Mouse (Mus musculus): ENCODE results near the gene Herpud1. TPM values are rescaled to one million over a fixed set of nuclear protein-coding genes. Genes with fewer than 3 reads are reported as not detected.
"Not testable (repeated sequence)": the region's sequence is repeated elsewhere in the genome, so short reads cannot be mapped to it uniquely, and the experiment has no call there.

Herpud1 gene
- polyA plus RNA-seq, 1 experiment from 2014 or later, result 126 TPM

DNA sequence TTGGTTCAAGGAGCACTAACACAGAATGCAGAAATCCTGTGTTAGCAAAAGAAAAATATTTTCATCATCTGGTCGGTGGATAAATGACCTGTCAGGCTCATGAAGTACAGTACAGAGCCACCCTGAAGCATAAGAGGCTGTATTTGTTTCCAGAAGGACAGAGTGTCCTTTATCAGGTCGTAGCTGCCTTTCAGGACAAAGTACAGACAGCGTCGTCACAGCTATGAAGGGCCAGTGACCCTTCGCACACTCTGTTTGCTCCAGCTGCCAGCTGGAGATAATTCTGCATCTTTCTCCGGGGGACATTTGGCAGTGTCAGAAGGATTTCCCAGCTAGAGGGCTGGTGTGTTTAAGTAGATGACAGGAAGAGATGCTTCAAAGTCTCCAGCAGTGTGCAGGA, 6.4 kb downstream of the Herpud1 start:
- Histone ChIP-seq H3K4me2 (ENCODE audit: low read depth, low read length) (no peak overlapping the region), H3K36me3 (ENCODE audit: control insufficient read depth, insufficient read depth, low read length) (peaks cover 62% of the 10 kb centered on the region), H3K4me3 (ENCODE audit: low read length) (no peak overlapping the region), H3K4me1 (replicated peaks; ENCODE audit: control insufficient read depth, insufficient read depth, low read length) (peaks cover 7% of the 10 kb centered on the region), H3K9ac (ENCODE audit: low read length) (no peak overlapping the region), H3K27me3 (ENCODE audit: control insufficient read depth, insufficient read depth, low read depth, low read length) (no peaks in the 10 kb centered on the region), H3K9me3 (ENCODE audit: control insufficient read depth, low read length) (no peaks in the 10 kb centered on the region), H3K27ac (ENCODE audit: low read length) (no peak overlapping the region)
- ATAC-seq (ENCODE audit: low read depth), result no peak
- 51% methylated on average over 6 of the region's 6 CpGs for WGBS

DNA sequence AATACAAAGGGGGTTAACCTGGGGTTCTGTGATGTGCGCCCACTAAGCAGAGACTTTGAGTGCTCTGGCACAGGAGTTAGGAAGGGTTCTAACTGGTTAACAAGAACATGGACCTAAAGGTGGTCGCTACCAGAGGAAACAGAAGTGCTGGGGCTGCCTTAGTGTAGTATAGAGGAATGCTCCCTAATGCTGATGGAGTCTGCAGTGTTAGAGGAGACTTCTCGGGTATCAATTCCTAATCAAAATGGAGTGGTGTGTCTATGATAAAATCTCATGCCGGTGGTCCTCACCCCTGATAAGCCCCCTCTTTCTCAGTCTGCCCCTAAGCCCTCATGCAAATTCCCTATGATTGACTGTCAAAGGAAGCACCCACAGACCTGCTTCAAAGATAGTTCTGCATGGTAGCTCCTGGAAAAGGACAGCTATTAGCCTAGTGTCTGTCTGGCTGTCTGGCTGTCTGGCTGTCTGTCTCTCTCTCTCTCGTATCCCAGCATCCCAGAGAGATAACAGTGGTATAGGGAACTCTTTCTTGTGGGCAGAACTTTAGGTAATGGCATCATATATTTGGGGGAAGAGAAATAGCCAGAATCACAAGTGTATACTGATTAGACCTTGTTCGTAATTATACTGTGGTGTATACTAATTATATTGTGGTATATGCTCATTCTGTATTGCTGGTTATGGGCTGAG, 9.8 kb downstream of the Herpud1 start:
- ATAC-seq (ENCODE audit: low read depth), result no peak
- H3K27ac ChIP-seq (ENCODE audit: low read length), result no peak overlapping the region
- no peaks in the 10 kb centered on the region for H3K4me1 ChIP-seq (replicated peaks; ENCODE audit: control insufficient read depth, insufficient read depth, low read length)
- H3K4me2 ChIP-seq (ENCODE audit: low read depth, low read length), result no peak overlapping the region
- no peaks in the 10 kb centered on the region for H3K9me3 ChIP-seq (ENCODE audit: control insufficient read depth, low read length)
- H3K9ac ChIP-seq (ENCODE audit: low read length), result no peak overlapping the region
- no peak overlapping the region for H3K4me3 ChIP-seq (ENCODE audit: low read length)
- 80% methylated on average over 6 of the region's 6 CpGs for WGBS
- no peaks in the 10 kb centered on the region for H3K27me3 ChIP-seq (ENCODE audit: control insufficient read depth, insufficient read depth, low read depth, low read length)
- H3K36me3 ChIP-seq (ENCODE audit: control insufficient read depth, insufficient read depth, low read length), result peaks cover 44% of the 10 kb centered on the region

DNA sequence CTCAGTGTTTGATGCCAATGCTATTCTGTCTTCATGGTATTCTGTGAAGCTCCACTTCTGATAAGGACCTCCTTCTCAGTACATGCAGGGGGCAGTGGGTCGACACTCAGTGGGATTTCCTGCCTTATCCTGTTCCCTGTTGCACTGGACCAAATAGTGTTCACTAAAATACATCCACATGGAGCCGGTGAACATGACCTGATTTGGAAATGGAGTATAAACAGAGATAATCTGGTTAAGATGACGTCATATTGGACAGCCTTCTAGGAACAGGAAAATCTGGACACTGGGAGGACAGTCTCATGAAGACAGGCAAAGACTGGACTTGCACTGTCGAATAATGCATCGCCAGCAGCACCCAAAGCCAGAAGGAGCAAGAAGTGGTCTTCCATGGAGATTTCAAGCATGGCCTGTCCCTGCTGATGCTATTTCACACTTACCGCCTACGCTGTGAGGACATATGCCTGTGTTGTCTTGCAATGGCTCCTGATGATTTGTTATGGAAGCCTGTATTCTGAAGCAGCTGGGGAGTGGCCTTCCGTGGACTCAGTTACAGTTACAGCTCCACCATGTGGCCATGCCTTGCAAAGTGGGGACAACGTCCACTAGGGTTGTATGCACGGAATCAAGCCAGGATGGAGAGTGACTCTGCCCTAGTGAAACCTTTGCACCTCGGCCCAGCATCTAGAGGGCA, 10.9 kb downstream of the Herpud1 start:
- H3K9ac ChIP-seq (ENCODE audit: low read length), result no peak overlapping the region
- H3K36me3 ChIP-seq (ENCODE audit: control insufficient read depth, insufficient read depth, low read length), result peaks cover 33% of the 10 kb centered on the region
- H3K4me3 ChIP-seq (ENCODE audit: low read length), result no peak overlapping the region
- WGBS, result 55% methylated on average over 11 of the region's 11 CpGs
- no peaks in the 10 kb centered on the region for H3K9me3 ChIP-seq (ENCODE audit: control insufficient read depth, low read length)
- no peak overlapping the region for H3K4me2 ChIP-seq (ENCODE audit: low read depth, low read length)
- peak; percentile 76 for ATAC-seq (ENCODE audit: low read depth)
- no peak overlapping the region for H3K27ac ChIP-seq (ENCODE audit: low read length)
- no peaks in the 10 kb centered on the region for H3K4me1 ChIP-seq (replicated peaks; ENCODE audit: control insufficient read depth, insufficient read depth, low read length)
- H3K27me3 ChIP-seq (ENCODE audit: control insufficient read depth, insufficient read depth, low read depth, low read length), result no peaks in the 10 kb centered on the region

DNA sequence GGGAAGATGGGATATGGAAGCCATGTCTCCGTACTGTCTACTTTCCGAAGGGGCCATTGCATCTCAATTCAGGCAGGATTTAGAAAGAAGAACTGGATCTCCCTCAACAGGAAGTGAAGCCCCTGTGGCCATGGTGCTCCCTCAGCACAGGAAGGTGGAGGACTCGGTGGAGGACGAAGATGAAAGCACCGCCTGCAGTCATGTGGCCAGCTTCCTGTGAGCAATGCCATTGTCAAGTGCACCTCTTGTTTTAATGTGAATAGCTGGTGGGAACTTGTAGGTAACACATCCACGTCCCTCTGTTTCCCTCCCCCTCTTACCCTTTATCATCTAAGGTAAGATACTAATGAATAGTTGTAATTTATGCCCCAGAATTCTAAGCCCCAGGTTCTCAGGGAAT, 12.3 kb downstream of the Herpud1 start:
- Histone ChIP-seq H3K9me3 (ENCODE audit: control insufficient read depth, low read length) (no peaks in the 10 kb centered on the region), H3K4me3 (ENCODE audit: low read length) (no peak overlapping the region), H3K9ac (ENCODE audit: low read length) (no peak overlapping the region), H3K4me2 (ENCODE audit: low read depth, low read length) (no peak overlapping the region), H3K4me1 (replicated peaks; ENCODE audit: control insufficient read depth, insufficient read depth, low read length) (no peaks in the 10 kb centered on the region), H3K36me3 (ENCODE audit: control insufficient read depth, insufficient read depth, low read length) (peaks cover 23% of the 10 kb centered on the region), H3K27me3 (ENCODE audit: control insufficient read depth, insufficient read depth, low read depth, low read length) (no peaks in the 10 kb centered on the region), H3K27ac (ENCODE audit: low read length) (no peak overlapping the region)
- WGBS, result 67% methylated on average over 6 of the region's 6 CpGs
- ATAC-seq (ENCODE audit: low read depth), result no peak

DNA sequence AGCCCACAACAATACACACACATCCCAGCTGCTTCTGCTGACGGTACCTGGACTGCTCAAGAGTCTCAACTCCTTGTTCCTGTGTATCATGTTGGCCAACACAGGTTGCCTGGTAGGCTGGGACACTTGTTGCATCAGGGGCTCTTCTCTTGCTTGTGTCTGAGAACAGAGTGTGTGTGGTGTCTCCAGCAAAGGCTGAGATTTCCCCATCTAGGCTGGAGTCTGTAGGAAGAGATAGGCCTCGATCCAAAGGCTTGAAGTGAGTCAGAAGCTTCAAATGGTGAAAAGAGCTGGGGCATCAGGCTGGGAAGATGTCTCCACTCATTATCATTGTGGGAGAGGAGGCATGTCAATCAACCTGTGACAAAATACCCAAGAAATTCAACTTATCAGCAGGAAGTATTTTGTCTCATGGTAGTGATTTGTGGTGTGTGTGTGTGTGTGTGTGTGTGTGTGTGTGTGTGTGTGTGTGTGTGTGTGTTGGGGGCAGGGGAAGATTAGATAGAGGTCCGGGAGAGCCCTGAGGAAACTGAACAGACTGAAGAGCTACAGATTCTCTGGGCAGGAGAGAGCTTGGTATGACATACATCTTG, 13.2 kb downstream of the Herpud1 start:
- no peaks in the 10 kb centered on the region for H3K4me1 ChIP-seq (replicated peaks; ENCODE audit: control insufficient read depth, insufficient read depth, low read length)
- H3K27me3 ChIP-seq (ENCODE audit: control insufficient read depth, insufficient read depth, low read depth, low read length), result no peaks in the 10 kb centered on the region
- 63% methylated on average over 3 of the region's 3 CpGs for WGBS
- no peak overlapping the region for H3K4me3 ChIP-seq (ENCODE audit: low read length)
- no peak for ATAC-seq (ENCODE audit: low read depth)
- peaks cover 15% of the 10 kb centered on the region for H3K36me3 ChIP-seq (ENCODE audit: control insufficient read depth, insufficient read depth, low read length)
- no peak overlapping the region for H3K4me2 ChIP-seq (ENCODE audit: low read depth, low read length)
- no peak overlapping the region for H3K9ac ChIP-seq (ENCODE audit: low read length)
- no peak overlapping the region for H3K27ac ChIP-seq (ENCODE audit: low read length)
- H3K9me3 ChIP-seq (ENCODE audit: control insufficient read depth, low read length), result no peaks in the 10 kb centered on the region

DNA sequence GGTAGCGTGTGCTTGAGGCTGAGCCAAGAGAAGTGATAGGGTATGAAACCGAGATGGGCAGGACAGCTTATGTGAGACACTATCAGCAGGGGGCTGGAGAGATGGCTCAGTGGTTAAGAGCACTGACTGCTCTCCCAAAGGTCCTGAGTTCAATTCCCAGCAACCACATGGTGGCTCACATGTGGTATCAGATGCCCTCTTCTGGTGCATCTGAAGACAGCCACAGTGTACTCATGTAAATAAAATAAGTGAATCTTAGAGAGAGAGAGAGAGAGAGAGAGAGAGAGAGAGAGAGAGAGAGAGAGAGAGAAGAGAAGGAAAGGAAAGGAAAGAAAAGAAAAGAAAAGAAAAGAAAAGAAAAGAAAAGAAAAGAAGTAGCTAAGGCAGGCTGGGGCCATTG, 13.7 kb downstream of the Herpud1 start:
- not testable (repeated sequence) for H3K4me1 ChIP-seq (replicated peaks; ENCODE audit: control insufficient read depth, insufficient read depth, low read length); H3K9ac ChIP-seq (ENCODE audit: low read length); H3K9me3 ChIP-seq (ENCODE audit: control insufficient read depth, low read length); H3K36me3 ChIP-seq (ENCODE audit: control insufficient read depth, insufficient read depth, low read length); H3K27ac ChIP-seq (ENCODE audit: low read length); H3K4me2 ChIP-seq (ENCODE audit: low read depth, low read length); H3K4me3 ChIP-seq (ENCODE audit: low read length); ATAC-seq (ENCODE audit: low read depth); H3K27me3 ChIP-seq (ENCODE audit: control insufficient read depth, insufficient read depth, low read depth, low read length)
- 74% methylated on average over 2 of the region's 2 CpGs for WGBS

DNA sequence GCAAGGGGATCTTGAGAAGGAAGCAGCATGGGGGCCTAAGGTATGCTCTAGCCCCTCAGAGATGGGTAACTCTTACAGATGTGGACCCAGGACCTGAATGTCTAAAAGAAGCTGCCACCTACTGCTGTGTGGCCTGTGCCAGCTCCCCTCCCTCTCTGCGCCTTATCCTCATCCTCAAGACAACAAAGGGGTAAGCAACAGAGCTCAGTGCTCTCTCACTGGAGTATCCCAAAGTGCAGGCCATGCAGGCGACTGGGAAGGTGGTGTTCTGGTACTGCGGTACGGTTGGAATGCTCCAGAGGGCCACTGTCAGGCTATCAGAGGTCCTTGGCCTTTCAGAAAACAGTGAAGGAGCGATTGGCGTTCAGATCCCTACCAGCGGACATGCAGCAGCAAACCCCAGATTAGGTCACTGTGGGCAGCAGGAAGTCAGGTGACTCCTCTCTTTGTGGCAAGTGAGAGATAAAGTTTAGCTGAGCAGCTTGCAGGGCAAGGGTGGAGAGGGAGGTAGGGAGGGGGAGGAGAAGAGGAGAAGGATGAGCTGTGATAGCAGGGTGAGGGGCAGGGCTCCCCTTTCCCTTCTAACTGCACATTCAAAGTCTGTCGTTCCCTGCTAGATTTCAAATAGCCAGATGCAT, 22.3 kb downstream of the Herpud1 start:
- H3K4me3 ChIP-seq (ENCODE audit: low read length), result no peak overlapping the region
- H3K4me2 ChIP-seq (ENCODE audit: low read depth, low read length), result no peak overlapping the region
- H3K27me3 ChIP-seq (ENCODE audit: control insufficient read depth, insufficient read depth, low read depth, low read length), result no peaks in the 10 kb centered on the region
- H3K9me3 ChIP-seq (ENCODE audit: control insufficient read depth, low read length), result no peaks in the 10 kb centered on the region
- WGBS, result 47% methylated on average over 8 of the region's 8 CpGs
- no peak overlapping the region for H3K27ac ChIP-seq (ENCODE audit: low read length)
- no peak for ATAC-seq (ENCODE audit: low read depth)
- no peak overlapping the region for H3K9ac ChIP-seq (ENCODE audit: low read length)
- no peaks in the 10 kb centered on the region for H3K4me1 ChIP-seq (replicated peaks; ENCODE audit: control insufficient read depth, insufficient read depth, low read length)
- no peaks in the 10 kb centered on the region for H3K36me3 ChIP-seq (ENCODE audit: control insufficient read depth, insufficient read depth, low read length)

DNA sequence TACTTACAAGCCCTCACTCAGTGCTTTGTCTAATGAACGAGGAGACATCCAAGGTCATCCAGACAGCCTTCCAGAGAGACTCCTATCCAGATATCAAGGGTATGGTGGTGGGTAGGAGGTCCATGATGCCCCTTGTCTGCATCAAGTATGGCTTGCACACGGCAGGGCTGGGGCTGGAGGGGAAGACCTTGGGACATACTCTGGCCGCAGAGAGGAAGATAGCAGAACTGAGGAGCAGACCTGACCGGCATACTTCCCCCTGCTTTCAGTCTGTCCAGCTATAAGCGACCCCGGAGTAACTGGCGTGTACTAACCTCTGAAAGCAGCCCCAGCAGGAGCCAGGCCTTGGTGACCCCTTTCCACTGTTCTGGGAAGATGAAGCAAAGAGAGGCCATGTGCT, 23.3 kb downstream of the Herpud1 start:
- Histone ChIP-seq H3K9ac (ENCODE audit: low read length) (no peak overlapping the region), H3K4me2 (ENCODE audit: low read depth, low read length) (no peak overlapping the region), H3K9me3 (ENCODE audit: control insufficient read depth, low read length) (no peaks in the 10 kb centered on the region), H3K4me1 (replicated peaks; ENCODE audit: control insufficient read depth, insufficient read depth, low read length) (no peaks in the 10 kb centered on the region), H3K27ac (ENCODE audit: low read length) (no peak overlapping the region), H3K36me3 (ENCODE audit: control insufficient read depth, insufficient read depth, low read length) (no peaks in the 10 kb centered on the region), H3K27me3 (ENCODE audit: control insufficient read depth, insufficient read depth, low read depth, low read length) (no peaks in the 10 kb centered on the region), H3K4me3 (ENCODE audit: low read length) (no peak overlapping the region)
- ATAC-seq (ENCODE audit: low read depth), result no peak
- WGBS, result 89% methylated on average over 7 of the region's 7 CpGs

DNA sequence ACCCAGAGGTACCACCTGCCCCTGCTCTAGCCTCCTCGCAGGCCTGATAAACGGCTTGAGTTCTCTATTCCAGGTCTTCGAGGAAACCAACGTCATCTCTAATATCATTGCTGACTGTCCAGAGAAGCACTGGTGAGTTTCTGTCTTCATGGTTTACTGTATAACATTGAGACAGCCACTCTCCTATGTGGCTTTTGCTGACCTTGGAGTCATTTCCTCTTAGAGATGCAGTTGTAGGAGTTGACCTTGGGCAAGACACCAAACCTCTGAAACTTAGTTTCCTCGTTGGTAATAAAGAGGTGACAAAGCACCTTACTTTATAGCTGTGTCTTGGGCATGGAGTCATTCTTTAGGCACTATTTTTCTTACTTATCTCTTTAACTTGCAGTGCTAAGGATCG, 26.3 kb downstream of the Herpud1 start:
- Histone ChIP-seq H3K4me2 (ENCODE audit: low read depth, low read length) (no peak overlapping the region), H3K36me3 (ENCODE audit: control insufficient read depth, insufficient read depth, low read length) (no peaks in the 10 kb centered on the region), H3K9ac (ENCODE audit: low read length) (no peak overlapping the region), H3K27me3 (ENCODE audit: control insufficient read depth, insufficient read depth, low read depth, low read length) (no peaks in the 10 kb centered on the region), H3K4me1 (replicated peaks; ENCODE audit: control insufficient read depth, insufficient read depth, low read length) (no peaks in the 10 kb centered on the region), H3K27ac (ENCODE audit: low read length) (no peak overlapping the region), H3K9me3 (ENCODE audit: control insufficient read depth, low read length) (no peaks in the 10 kb centered on the region), H3K4me3 (ENCODE audit: low read length) (no peak overlapping the region)
- WGBS, result 84% methylated on average over 6 of the region's 6 CpGs
- ATAC-seq (ENCODE audit: low read depth), result no peak

All from lung, embryonic 16.5 days (tissue).